Mouse (Mus musculus) megakaryocyte, embryonic 14.5 days (primary cell): ENCODE data around the gene Rap1gds1.

Source experiments
- FLI1 ChIP-seq: IDR thresholded peaks from 2 replicates; pipeline ENCODE4 v1.6.1; 2012; ENCODE audit warnings: low read length, inconsistent platforms, mixed read lengths
- GATA1 ChIP-seq: IDR thresholded peaks from 3 replicates; pipeline ENCODE4 v1.6.1; 2012; ENCODE audit warnings: mixed read lengths, low read length, inconsistent platforms, borderline replicate concordance

- TF ChIP-seq GATA1 (no peak), FLI1 (no peak)
These were observed 147.6 kb downstream of the Rap1gds1 start for GRCm38 (mm10) chr3:138927437-138927836.
